Mouse (Mus musculus) C2C12 (cell line): Measurements from ENCODE around the gene Fam114a2. TPM values are rescaled to one million over a fixed set of nuclear protein-coding genes. Genes with fewer than 3 reads are reported as not detected.

Experiments
- H3K27me3 ChIP-seq: one replicate; pipeline ENCODE4 v1.6.1; 2011; ENCODE audit not compliant: control insufficient read depth, insufficient read depth, insufficient read length
- H3K36me3 ChIP-seq: one replicate; pipeline ENCODE4 v1.6.1; 2011; ENCODE audit not compliant: control insufficient read depth, insufficient read depth
- H3K4me3 ChIP-seq: one replicate; pipeline ENCODE4 v1.5.1; 2011; ENCODE audit warnings: mild to moderate bottlenecking, control low read depth; ENCODE audit not compliant: poor library complexity, insufficient read depth, severe bottlenecking
- H3K79me2 ChIP-seq: one replicate; pipeline ENCODE4 v1.6.1; 2011; ENCODE audit not compliant: control insufficient read depth, insufficient read depth
- H3K79me3 ChIP-seq: one replicate; pipeline ENCODE4 v1.6.1; 2011; ENCODE audit warnings: low read depth, control low read depth
- H3ac ChIP-seq: one replicate; pipeline ENCODE3; 2011; ENCODE audit warnings: low read depth; ENCODE audit not compliant: control insufficient read depth, insufficient read length
- CEBPB ChIP-seq: IDR thresholded peaks from one replicate; pipeline ENCODE4 v1.6.1; 2011; ENCODE audit warnings: low read depth, mild to moderate bottlenecking, control low read depth, moderate library complexity
- CTCF ChIP-seq: IDR thresholded peaks from one replicate; pipeline ENCODE4 v1.5.1; 2011; ENCODE audit not compliant: control insufficient read depth, insufficient read depth, insufficient read length
- FOSL1 ChIP-seq: IDR thresholded peaks from one replicate; pipeline ENCODE4 v1.8.0; 2011; ENCODE audit warnings: mild to moderate bottlenecking, low read length; ENCODE audit not compliant: poor library complexity, insufficient read depth, severe bottlenecking
- MAX ChIP-seq: IDR thresholded peaks from one replicate; pipeline ENCODE4 v1.6.1; 2011; ENCODE audit warnings: mild to moderate bottlenecking, control low read depth
- MYOD1 ChIP-seq: IDR thresholded peaks from one replicate; pipeline ENCODE4 v1.6.1; 2011; ENCODE audit warnings: low read depth; ENCODE audit not compliant: control insufficient read depth, insufficient read length
- MYOG ChIP-seq: IDR thresholded peaks from one replicate; pipeline ENCODE4 v1.6.1; 2011; ENCODE audit not compliant: control insufficient read depth, insufficient read length; ENCODE audit errors: extremely low read depth
- USF1 ChIP-seq: IDR thresholded peaks from one replicate; pipeline ENCODE4 v1.6.1; 2011; ENCODE audit warnings: low read depth, mild to moderate bottlenecking, control low read depth, moderate library complexity
- polyA plus RNA-seq: library from polyadenylated mRNA; unstranded; fragments of >200 nt; fragmentation: generic; extraction: Trizol; gene quantifications from one replicate; pipeline ENCODE4 v1.2.1, GENCODE M21; 2012; ENCODE audit warnings: missing spikeins

The Fam114a2 gene
- polyA plus RNA-seq, 1 experiment, result 21.1 TPM

- peaks cover 67% of the 10 kb centered on the region for H3K79me3 ChIP-seq
- TF ChIP-seq CTCF, result no peak
- no peak for TF ChIP-seq USF1
- no peak for TF ChIP-seq MYOD1
- TF ChIP-seq MYOG, result no peak
- no peak for TF ChIP-seq CEBPB
- H3K36me3 ChIP-seq, result peaks cover 41% of the 10 kb centered on the region
- H3ac ChIP-seq, result no peak overlapping the region
- H3K27me3 ChIP-seq, result no peaks in the 10 kb centered on the region
- no peak overlapping the region for H3K4me3 ChIP-seq
- H3K79me2 ChIP-seq, result peaks cover 100% of the 10 kb centered on the region
Observed at GRCm38 (mm10) chr11:57523418-57523817, 5.0 kb upstream of the Fam114a2 start.

GRCm38 (mm10) chr11:57522046-57522445 lies 3.6 kb upstream of the Fam114a2 start:
- no peak overlapping the region for H3K4me3 ChIP-seq
- TF ChIP-seq MAX (no peak), MYOD1 (no peak), FOSL1 (no peak), CEBPB (no peak), MYOG (no peak), USF1 (no peak), CTCF (no peak)
- peaks cover 99% of the 10 kb centered on the region for H3K79me2 ChIP-seq
- no peak overlapping the region for H3ac ChIP-seq
- peaks cover 31% of the 10 kb centered on the region for H3K36me3 ChIP-seq
- peaks cover 72% of the 10 kb centered on the region for H3K79me3 ChIP-seq
- no peaks in the 10 kb centered on the region for H3K27me3 ChIP-seq

GRCm38 (mm10) chr11:57521206-57521605 lies 2.8 kb upstream of the Fam114a2 start:
- peaks cover 99% of the 10 kb centered on the region for H3K79me2 ChIP-seq
- no peak overlapping the region for H3K4me3 ChIP-seq
- H3ac ChIP-seq, result no peak overlapping the region
- no peaks in the 10 kb centered on the region for H3K27me3 ChIP-seq
- H3K36me3 ChIP-seq, result peaks cover 31% of the 10 kb centered on the region
- TF ChIP-seq MYOG (no peak), MAX (no peak), CTCF (no peak), USF1 (no peak)
- H3K79me3 ChIP-seq, result peaks cover 74% of the 10 kb centered on the region

GRCm38 (mm10) chr11:57519304-57519703 lies 887 bp upstream of the Fam114a2 start:
- Histone ChIP-seq H3K4me3 (peak overlapping the region; percentile 91), H3K79me3 (peaks cover 60% of the 10 kb centered on the region), H3K36me3 (peaks cover 24% of the 10 kb centered on the region), H3K79me2 (peaks cover 82% of the 10 kb centered on the region), H3K27me3 (no peaks in the 10 kb centered on the region), H3ac (no peak overlapping the region)
- TF ChIP-seq FOSL1 (no peak), CEBPB (no peak), MYOD1 (no peak), USF1 (no peak), MYOG (no peak)

- TF ChIP-seq FOSL1 (no peak), USF1 (no peak), CTCF (no peak), MAX (no peak), MYOG (no peak), CEBPB (no peak), MYOD1 (no peak)
- peak overlapping the region; percentile 99 for H3ac ChIP-seq
- peaks cover 24% of the 10 kb centered on the region for H3K36me3 ChIP-seq
- peak overlapping the region; percentile 91 for H3K4me3 ChIP-seq
- peaks cover 56% of the 10 kb centered on the region for H3K79me3 ChIP-seq
- H3K79me2 ChIP-seq, result peaks cover 77% of the 10 kb centered on the region
- no peaks in the 10 kb centered on the region for H3K27me3 ChIP-seq
Observed at GRCm38 (mm10) chr11:57518751-57519148, 333 bp upstream of the Fam114a2 start.

GRCm38 (mm10) chr11:57516946-57517441 lies 1.4 kb downstream of the Fam114a2 start:
- Histone ChIP-seq H3K27me3 (no peaks in the 10 kb centered on the region), H3K4me3 (no peak overlapping the region), H3K79me3 (peaks cover 45% of the 10 kb centered on the region), H3ac (no peak overlapping the region), H3K79me2 (peaks cover 59% of the 10 kb centered on the region), H3K36me3 (peaks cover 22% of the 10 kb centered on the region)
- no peak for TF ChIP-seq FOSL1
- no peak for TF ChIP-seq MAX
- no peak for TF ChIP-seq CTCF
- no peak for TF ChIP-seq USF1
- no peak for TF ChIP-seq MYOG
- no peak for TF ChIP-seq CEBPB
- no peak for TF ChIP-seq MYOD1
